ENCODE assay signal across 16 mouse cellular contexts in genomic region chr2:118637258-118637657, GRCm38 (mm10).
"Had no signal": no experiment of that assay in that cellular context is flagged by ENCODE, and none has a peak within 500 bp of the region (broad histone marks: within the 10 kb centered on the region; RNA-seq: fewer than 3 reads in every experiment).

No protein-coding gene starts in this region.

- H3K4me1 ChIP-seq: midbrain, embryonic 10.5 days; midbrain, embryonic 12.5 days; neural tube, embryonic 13.5 days; neural tube, embryonic 15.5 days; stomach, embryonic 15.5 days had no signal

- H3K4me3 ChIP-seq: midbrain, embryonic 10.5 days; midbrain, embryonic 12.5 days; myocyte; neural tube, embryonic 13.5 days; neural tube, embryonic 15.5 days; stomach, embryonic 15.5 days had no signal

- H3K36me3 ChIP-seq: neural tube, embryonic 15.5 days had no signal

- H3K9me3 ChIP-seq: midbrain, embryonic 10.5 days; midbrain, embryonic 12.5 days; neural tube, embryonic 13.5 days; neural tube, embryonic 15.5 days; stomach, embryonic 15.5 days had no signal

- H3K9ac ChIP-seq: lung, embryonic 14.5 days; midbrain, embryonic 12.5 days; neural tube, embryonic 13.5 days; neural tube, embryonic 15.5 days; stomach, embryonic 15.5 days had no signal

- DNase-seq: lung, adult 18-20 months; lung, postnatal 10 days; lung, postnatal 4 days; midbrain, embryonic 14.5 days; right cerebral cortex, postnatal 14 days; thymus, adult 2 months; thymus, postnatal 25 days; thymus, postnatal 4 days had no signal

- H3K4me2 ChIP-seq: lung, embryonic 14.5 days; midbrain, embryonic 12.5 days; neural tube, embryonic 13.5 days; neural tube, embryonic 15.5 days; stomach, embryonic 15.5 days had no signal

- H3K27ac ChIP-seq: midbrain, embryonic 10.5 days; midbrain, embryonic 12.5 days; neural tube, embryonic 13.5 days; neural tube, embryonic 15.5 days; stomach, embryonic 15.5 days; stomach, postnatal 0 days had no signal

- H3K27me3 ChIP-seq: midbrain, embryonic 12.5 days; neural tube, embryonic 13.5 days; neural tube, embryonic 15.5 days; stomach, embryonic 15.5 days had no signal
